Mouse (Mus musculus) liver, postnatal 0 days (tissue): Measurements from ENCODE around the gene Morc2a. TPM values are rescaled to one million over a fixed set of nuclear protein-coding genes. Genes with fewer than 3 reads are reported as not detected.

Source experiments
- ATAC-seq: fragments of 200-750 bp; cut with Nextera tagmentation; 2 replicates; pipeline ENCODE4 v1.8.0; 2017; ENCODE audit warnings: mild to moderate bottlenecking, moderate library complexity
- DNase-seq: peaks from one replicate; pipeline ENCODE4 v3.0.0-alpha.2; 2016
- H3K27ac ChIP-seq: fragments of 300-500 bp; sonication (generic); 2 replicates; pipeline ENCODE4 v1.5.1; 2014; ENCODE audit warnings: antibody characterized with exemption, moderate library complexity, mild to moderate bottlenecking, low read depth
- H3K27me3 ChIP-seq: fragments of 300-500 bp; sonication (generic); 2 replicates; pipeline ENCODE4 v1.6.1; 2014; ENCODE audit warnings: low read length, control low read depth, mixed read lengths; ENCODE audit not compliant: insufficient read depth
- H3K36me3 ChIP-seq: fragments of 300-500 bp; sonication (generic); replicated peaks from 2 replicates; pipeline ENCODE4 v1.6.1; 2014; ENCODE audit warnings: mild to moderate bottlenecking, control low read depth, low read length, moderate library complexity, mixed read lengths; ENCODE audit not compliant: insufficient read depth
- H3K4me1 ChIP-seq: fragments of 300-500 bp; sonication (generic); 2 replicates; pipeline ENCODE4 v1.6.1; 2014; ENCODE audit warnings: antibody characterized with exemption, mild to moderate bottlenecking, control low read depth; ENCODE audit not compliant: insufficient read depth
- H3K4me2 ChIP-seq: fragments of 300-500 bp; sonication (generic); 2 replicates; pipeline ENCODE4 v1.6.1; 2014; ENCODE audit warnings: low read depth, mild to moderate bottlenecking, low read length, moderate library complexity, mixed read lengths
- H3K4me3 ChIP-seq: fragments of 300-500 bp; sonication (generic); 2 replicates; pipeline ENCODE4 v1.5.1; 2014; ENCODE audit warnings: low read depth, low read length
- H3K9ac ChIP-seq: fragments of 300-500 bp; sonication (generic); replicated peaks from 2 replicates; pipeline ENCODE4 v1.6.1; 2014; ENCODE audit warnings: mild to moderate bottlenecking, moderate library complexity
- H3K9me3 ChIP-seq: fragments of 300-500 bp; sonication (generic); 2 replicates; pipeline ENCODE4 v1.6.1; 2016; ENCODE audit warnings: mild to moderate bottlenecking, control low read depth, low read length, mixed read lengths
- CTCF ChIP-seq: sonication (generic); IDR thresholded peaks from 2 replicates; pipeline ENCODE4 v1.5.1; 2016; ENCODE audit warnings: antibody characterized with exemption, low read depth
- EP300 ChIP-seq: IDR thresholded peaks from 2 replicates; pipeline ENCODE4 v1.6.1; 2016; ENCODE audit warnings: antibody characterized with exemption, low read depth, mild to moderate bottlenecking
- WGBS: fragments of 180-500 bp; shearing (Covaris S2); extraction: QIAGEN DNeasy Blood & Tissue Kit; methylation state at CpG from one replicate; pipeline ENCODE4 v1.1.7; 2014; ENCODE audit not compliant: insufficient replicate concordance; 5-methylcytosine and 5-hydroxymethylcytosine counted together
- polyA plus RNA-seq: library from polyadenylated mRNA; unstranded; fragments of >200 nt; fragmentation: Nextera tagmentation; extraction: Ambion mirVana; gene quantifications from 2 replicates; pipeline ENCODE4 v1.2.1, GENCODE M21; 2015

Morc2a gene
- polyA plus RNA-seq, 1 experiment from 2014 or later, result 3.7 TPM

- 54% methylated on average over 2 of the region's 2 CpGs for WGBS
- Histone ChIP-seq H3K4me1 (no peaks in the 10 kb centered on the region), H3K4me3 (no peak overlapping the region), H3K4me2 (no peak overlapping the region), H3K27me3 (no peaks in the 10 kb centered on the region), H3K36me3 (no peaks in the 10 kb centered on the region), H3K9me3 (no peaks in the 10 kb centered on the region), H3K9ac (no peak overlapping the region), H3K27ac (no peak overlapping the region)
- no peak for ATAC-seq
- no peak for DNase-seq
- no peak for TF ChIP-seq CTCF
- TF ChIP-seq EP300, result no peak
Measured at GRCm38 (mm10) chr11:3738778-3739177, 89.8 kb downstream of the Morc2a start.

Other genes with a start within 250 kb of the Morc2a start
- gene Limk2, start 240.0 kb upstream of the Morc2a start, polyA plus RNA-seq, result 6.7 and 6.8 TPM in 2 replicates
- 9.7 and 10.3 TPM in 2 replicates for gene Rnf185, start 196.8 kb upstream of the Morc2a start, polyA plus RNA-seq
- gene Pla2g3, start 160.9 kb upstream of the Morc2a start, polyA plus RNA-seq, result 0.07 TPM in 1 of 2 replicates, not detected in the other
- gene Inpp5j, start 144.4 kb upstream of the Morc2a start, polyA plus RNA-seq, result 0.83 and 0.86 TPM in 2 replicates
- 9.9 and 11.7 TPM in 2 replicates for gene Selenom, start 134.5 kb upstream of the Morc2a start, polyA plus RNA-seq
- gene Smtn, start 108.6 kb upstream of the Morc2a start, polyA plus RNA-seq, result 8.4 and 8.9 TPM in 2 replicates
- 0.07 TPM in 1 of 2 replicates, not detected in the other for gene Osbp2, start 214.7 kb downstream of the Morc2a start, polyA plus RNA-seq
- gene 4921536K21Rik, start 245.9 kb downstream of the Morc2a start, polyA plus RNA-seq, result not detected in 2 replicates
- gene Dusp18, start 246.0 kb downstream of the Morc2a start, polyA plus RNA-seq, result 0.19 and 0.27 TPM in 2 replicates